Mouse (Mus musculus) adrenal gland, adult 8-10 months (tissue): ENCODE data around the gene Sall4. TPM values are rescaled to one million over a fixed set of nuclear protein-coding genes. Genes with fewer than 3 reads are reported as not detected.

ENCODE experiments used
- DNase-seq: peaks from one replicate; pipeline ENCODE4 v3.0.0; 2022
- total RNA-seq, 4 experiments: library from RNA; stranded (reverse); gene quantifications; 2 replicates each; pipeline ENCODE4 v1.2.4; 2022

Gene Sall4
- total RNA-seq, 4 experiments from 2014 or later, result 0.44 TPM; not detected in 3

DNA sequence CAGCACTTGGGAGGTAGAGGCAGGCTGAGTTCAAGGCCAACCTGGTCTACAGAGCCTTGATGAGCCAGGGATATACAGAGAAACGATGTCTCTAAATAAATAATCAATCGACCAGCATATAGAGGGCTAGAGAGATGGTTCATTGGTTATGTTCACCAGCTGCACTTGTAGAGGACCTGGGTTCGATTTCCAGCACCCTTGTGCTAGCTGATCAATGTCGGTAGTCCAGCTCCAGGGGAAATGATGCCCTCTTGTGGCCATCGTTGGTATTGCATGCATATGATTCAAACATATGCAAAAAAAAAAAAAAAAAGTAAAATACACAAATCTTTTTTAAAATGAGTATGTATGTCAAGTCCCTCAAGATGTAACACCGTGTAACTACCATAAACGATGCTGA, 25.1 kb downstream of the Sall4 start:
- no peak for DNase-seq

DNA sequence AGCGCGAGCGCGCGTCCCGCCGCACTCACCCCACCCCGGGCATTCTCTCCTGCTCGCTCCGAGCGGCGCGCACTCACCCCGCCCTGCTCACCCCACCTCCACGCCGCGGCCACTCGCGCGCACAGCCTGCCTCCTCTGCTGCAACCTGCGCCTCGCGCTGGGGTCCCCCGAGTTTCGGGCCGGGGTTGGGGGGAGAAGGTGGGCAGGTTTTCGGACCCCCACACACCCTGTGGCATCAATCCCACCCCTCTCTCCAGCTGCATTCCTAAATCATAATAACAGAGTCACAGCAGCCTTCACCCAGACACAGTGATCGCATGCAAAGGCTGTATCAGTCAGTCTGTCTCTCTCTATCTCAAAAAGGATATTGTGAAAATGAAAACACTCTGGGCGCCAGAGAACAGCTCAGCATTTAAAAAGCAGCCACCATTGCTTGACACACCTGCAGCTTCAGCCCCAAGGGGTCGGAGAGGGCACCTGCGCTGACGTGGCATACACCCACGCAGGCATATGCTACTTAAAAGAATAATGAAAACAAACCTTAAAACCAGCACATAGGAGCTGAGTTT, 25.6 kb downstream of the Sall4 start, which contains the start of gene Atp9a:
Gene Atp9a (minus strand): TSS at position 351 of the 569 bp plus-strand sequence.
- peak; percentile 45 for DNase-seq

DNA sequence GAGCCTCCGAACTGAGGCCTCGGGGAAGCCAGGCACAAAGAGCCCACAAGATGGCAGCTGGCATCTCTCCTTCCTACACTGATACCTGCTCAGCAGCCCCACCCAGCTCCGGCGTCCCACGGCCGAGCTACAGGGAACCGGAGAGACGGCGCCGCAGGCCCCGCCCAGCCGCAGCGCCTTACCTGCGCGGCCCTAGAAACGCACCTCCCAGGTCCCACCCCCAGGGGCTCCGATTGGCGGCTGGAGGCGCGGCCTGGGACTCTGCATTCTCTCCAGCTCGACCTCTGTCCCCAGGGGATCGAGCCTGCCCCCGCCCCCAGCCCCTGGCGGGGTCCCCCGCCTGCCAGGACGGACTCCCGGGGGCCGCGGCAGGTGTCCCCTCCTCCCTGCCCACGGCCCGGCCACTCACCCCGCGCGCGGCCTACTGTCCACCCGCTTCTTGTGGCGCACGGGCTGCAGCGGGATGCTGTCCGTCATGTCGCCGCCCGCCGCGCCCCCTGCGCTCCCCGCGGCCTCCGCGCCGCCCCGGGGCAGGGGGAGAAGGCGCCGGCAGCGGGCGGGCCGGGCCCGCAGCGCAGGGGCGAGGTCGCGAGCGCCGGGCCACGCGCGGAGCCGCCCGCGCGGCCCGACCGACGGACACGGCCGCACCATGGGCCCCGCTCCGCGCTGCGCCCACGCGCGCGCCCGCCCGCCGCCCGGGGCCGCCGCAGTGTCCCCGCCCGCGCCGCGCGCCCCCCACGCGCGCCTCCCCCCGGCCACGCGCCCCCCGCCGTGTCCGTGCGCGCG, 26.3 kb downstream of the Sall4 start:
- DNase-seq, result peak; percentile 66

- DNase-seq, result no peak
These were observed 27.2 kb downstream of the Sall4 start for GRCm38 (mm10) chr2:168740496-168740895.

DNA sequence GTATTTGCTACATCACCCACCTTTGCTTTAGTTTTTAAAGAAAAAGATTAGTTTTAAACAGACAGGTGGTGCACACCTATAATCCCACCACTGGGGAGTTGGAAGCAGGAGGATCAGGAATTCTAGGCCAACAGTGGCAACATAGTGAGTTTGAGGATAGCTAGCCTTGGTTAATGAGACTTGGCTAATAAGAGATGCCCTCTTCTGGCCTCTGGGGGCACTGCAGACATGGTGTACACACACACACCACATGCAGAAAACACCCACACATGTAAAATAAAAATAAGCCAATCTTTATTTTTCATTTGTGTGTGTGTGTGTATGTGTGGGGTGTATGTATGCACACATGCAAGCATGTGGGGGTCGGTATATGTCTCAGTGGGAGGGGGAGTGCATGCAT, 28.9 kb downstream of the Sall4 start:
- DNase-seq, result no peak

- no peak for DNase-seq
These were observed 29.9 kb downstream of the Sall4 start for GRCm38 (mm10) chr2:168737878-168738277.

DNA sequence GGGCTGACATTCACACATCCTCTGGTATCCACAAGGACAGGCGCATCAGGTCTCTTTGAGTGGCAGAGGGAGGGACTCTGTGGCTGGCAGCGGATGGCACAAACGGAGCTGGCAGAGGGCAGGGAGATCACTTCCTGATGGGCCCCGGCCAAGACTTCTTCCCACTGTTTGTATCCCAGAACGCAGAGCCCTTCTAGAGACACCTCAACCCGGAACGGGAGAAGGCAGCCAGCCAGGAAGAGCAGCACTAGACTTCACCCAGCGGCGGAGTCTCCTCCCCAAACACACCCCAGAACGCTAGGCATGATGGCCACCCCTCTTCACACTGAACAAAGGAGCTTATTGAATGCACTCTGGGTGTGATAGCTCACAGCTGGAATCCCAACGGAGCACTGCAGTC, 33.7 kb downstream of the Sall4 start:
- peak; percentile 45 for DNase-seq

- DNase-seq, result no peak
These were observed 36.5 kb downstream of the Sall4 start for GRCm38 (mm10) chr2:168731258-168731657.

- no peak for DNase-seq
These were observed 38.0 kb downstream of the Sall4 start for GRCm38 (mm10) chr2:168729736-168730135.

DNA sequence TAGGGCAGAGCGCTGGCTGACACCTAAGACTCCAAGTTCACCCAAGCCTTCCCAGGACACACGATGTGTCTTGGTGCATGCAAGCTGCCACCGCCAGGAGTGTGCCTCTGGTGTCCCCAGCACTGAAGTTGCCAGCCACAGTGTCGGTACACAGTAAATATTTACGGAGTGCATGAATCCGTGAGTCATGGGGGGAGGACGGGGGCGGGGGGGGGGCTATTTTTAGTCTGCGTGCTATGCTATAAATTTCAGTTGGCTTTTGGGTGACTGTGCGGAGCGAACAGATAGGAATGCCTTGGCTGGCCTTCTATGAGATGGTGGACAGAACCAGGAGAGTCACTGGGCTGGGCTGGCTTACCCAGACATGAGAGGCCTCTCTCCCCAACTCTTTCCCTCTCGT, 39.7 kb downstream of the Sall4 start:
- DNase-seq, result peak; percentile 31

GRCm38 (mm10) chr2:168726007-168726406, 41.7 kb downstream of the Sall4 start:
- peak; percentile 88 for DNase-seq

GRCm38 (mm10) chr2:168721313-168721712, 46.4 kb downstream of the Sall4 start:
- DNase-seq, result no peak

GRCm38 (mm10) chr2:168719742-168720141, 48.0 kb downstream of the Sall4 start:
- no peak for DNase-seq

DNA sequence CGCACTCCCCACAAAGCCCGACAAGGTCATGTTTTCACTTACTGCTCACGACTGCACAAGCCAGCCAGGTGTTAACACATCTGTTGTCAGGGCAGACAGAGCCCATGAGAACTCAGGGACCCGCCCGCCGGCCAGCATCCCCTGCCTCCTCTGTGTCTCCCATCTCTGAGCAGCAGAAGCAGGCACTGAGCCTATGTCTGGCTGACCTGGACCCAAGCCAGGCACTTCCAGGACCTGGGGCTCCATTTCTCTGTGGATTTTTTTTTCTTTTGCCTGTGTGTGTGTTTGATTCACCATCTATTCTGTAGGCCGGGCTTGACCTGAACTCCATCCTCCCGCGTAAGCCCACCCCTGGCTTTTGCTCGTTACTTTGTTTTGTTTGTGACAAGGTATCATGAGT, 49.0 kb downstream of the Sall4 start:
- no peak for DNase-seq

- DNase-seq, result no peak
These were observed 49.5 kb downstream of the Sall4 start for GRCm38 (mm10) chr2:168718267-168718666.

DNA sequence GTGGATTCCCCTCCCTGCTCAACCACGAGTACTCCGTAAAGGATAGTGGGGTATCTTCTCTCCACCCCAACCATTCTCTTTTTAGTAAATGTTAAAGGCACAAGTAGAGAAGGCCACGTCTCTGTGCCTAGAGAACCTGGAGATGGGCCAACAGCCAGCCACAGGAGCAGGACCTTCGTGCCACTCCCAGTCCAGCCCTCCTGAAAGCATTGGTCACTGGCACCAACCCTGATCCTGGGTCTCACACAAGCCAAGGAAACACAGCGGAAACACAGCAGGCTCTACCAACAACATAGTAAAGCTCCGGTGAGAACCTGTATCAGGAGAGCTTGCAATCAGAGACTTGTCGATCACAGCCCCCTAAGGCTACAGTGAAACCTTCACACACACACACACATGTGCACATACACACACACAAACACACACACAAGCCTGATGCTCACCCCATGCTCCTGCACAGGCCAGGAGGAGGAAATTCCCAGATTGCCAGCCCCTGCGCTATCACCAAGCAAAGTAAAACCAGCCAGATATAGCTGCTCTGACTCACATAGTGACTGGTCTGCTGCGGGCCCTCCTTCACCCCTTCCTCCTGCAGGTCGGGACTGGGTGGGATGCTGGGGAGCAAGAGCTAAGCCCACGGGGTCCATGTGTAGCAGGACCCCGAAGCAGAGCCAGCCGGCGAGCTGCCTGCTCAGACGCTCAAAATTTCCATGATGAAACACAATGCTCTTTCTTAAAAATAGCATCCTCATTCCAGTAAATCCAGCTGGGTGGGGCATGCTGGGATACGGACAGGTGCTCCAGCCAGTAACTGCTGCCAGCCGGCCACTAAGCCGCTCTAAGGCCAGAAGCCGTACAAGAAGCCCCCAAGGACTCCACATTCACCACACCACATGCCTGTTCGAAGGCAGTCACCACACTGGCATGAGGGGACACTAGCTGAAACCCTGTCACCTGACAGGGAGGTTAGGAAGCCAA, 55.3 kb downstream of the Sall4 start:
- no peak for DNase-seq

- no peak for DNase-seq
These were observed 56.8 kb downstream of the Sall4 start for GRCm38 (mm10) chr2:168710979-168711378.

DNA sequence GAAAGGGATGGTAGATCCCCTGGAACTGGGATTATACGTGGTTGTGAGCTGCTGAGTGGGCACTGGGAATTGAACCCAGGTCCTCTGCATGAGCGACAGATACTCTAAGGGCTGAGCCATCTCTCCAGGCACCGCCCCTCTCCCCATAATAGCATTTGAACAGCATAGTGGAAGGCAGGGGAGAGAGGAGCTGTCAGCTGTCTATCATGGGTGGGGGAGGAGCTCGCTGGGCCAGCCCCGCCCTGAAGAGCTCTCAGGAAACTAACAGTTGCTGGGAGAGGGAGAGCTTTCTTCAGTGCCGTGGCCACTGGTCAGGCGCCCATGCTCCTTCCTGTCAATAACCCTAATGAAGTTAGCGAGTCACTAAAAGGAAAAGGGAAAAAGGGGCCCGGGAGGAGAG, 60.0 kb downstream of the Sall4 start:
- no peak for DNase-seq

DNA sequence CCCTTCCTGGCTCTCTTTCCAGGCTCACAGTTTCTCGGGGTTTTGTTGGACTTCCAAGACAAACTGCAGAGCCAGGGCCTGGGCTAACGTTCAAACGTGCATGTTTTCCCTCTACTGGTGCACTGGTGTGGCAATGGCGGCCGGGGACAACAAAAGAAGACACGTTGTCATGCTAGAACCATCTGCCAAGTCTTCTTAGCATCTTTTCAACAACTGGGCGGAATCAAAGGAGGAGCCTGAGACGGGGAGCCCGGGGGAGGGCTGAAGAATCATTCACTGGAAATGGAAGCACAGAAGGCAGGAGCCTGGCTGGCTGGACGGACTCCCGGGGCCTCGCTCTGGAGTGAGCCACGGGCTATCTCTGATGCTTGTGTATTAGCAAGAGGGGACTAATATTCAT, 65.5 kb downstream of the Sall4 start:
- DNase-seq, result no peak
